Mouse (Mus musculus) thymus, adult 2 months (tissue): ENCODE data around the gene Sspo.

Experiments
- CTCF ChIP-seq: fragments of 200-500 bp; IDR thresholded peaks from 2 replicates; pipeline ENCODE4 v1.5.1; 2012; ENCODE audit warnings: mild to moderate bottlenecking, control low read depth, low read length, moderate library complexity, borderline replicate concordance; ENCODE audit not compliant: control insufficient read depth, poor library complexity, insufficient read depth; ENCODE audit errors: extremely low read depth
- POLR2A ChIP-seq: fragments of 200-500 bp; IDR thresholded peaks from 2 replicates; pipeline ENCODE4 v1.6.1; 2012; ENCODE audit warnings: mild to moderate bottlenecking, low read length, control low read depth, moderate library complexity; ENCODE audit not compliant: control insufficient read depth, poor library complexity, insufficient read depth; ENCODE audit errors: extremely low read depth

- no peak for TF ChIP-seq CTCF
- TF ChIP-seq POLR2A, result no peak
Observed at GRCm38 (mm10) chr6:48439654-48440053, 8.4 kb upstream of the Sspo start.
